ENCODE assay signal across 8 mouse cellular contexts in genomic region chr9:42943057-42943529, GRCm38 (mm10). TPM values are rescaled to one million over a fixed set of nuclear protein-coding genes. Genes with fewer than 3 reads are reported as not detected.
DNase-seq lines count a peak whose midpoint lies in the region; ATAC-seq lines count a peak whose summit lies in the region.

No protein-coding gene starts in this region.

- H3K4me2 ChIP-seq in heart, embryonic 15.5 days = peak overlapping the region; percentile 99
- peak overlapping the region; percentile 99 for H3K4me2 ChIP-seq in forebrain, embryonic 13.5 days
- H3K4me2 ChIP-seq in midbrain, embryonic 12.5 days (replicated peaks) = peak overlapping the region; percentile 95

- no peak overlapping the region for H3K9ac ChIP-seq in heart, embryonic 15.5 days
- H3K9ac ChIP-seq in forebrain, embryonic 13.5 days = peak overlapping the region; percentile 89
- peak overlapping the region; percentile 86 for H3K9ac ChIP-seq in midbrain, embryonic 12.5 days (replicated peaks)

- H3K36me3 ChIP-seq in heart, embryonic 15.5 days = no peaks in the 10 kb centered on the region
- no peaks in the 10 kb centered on the region for H3K36me3 ChIP-seq in forebrain, embryonic 13.5 days (ENCODE audit: poor library complexity, severe bottlenecking)
- H3K36me3 ChIP-seq in midbrain, embryonic 12.5 days = no peaks in the 10 kb centered on the region

- intact Hi-C loops in heart, postnatal 25 days (cut with DNase I) = loop anchor here (5.0 kb wide), 1 partner anchor 391 kb away; no protein-coding TSS in a partner anchor
- intact Hi-C loops in gastrocnemius, postnatal 36 days (cut with DNase I) = loop anchor here (5.0 kb wide), 1 partner anchor 391 kb away; no protein-coding TSS in a partner anchor

- H3K27me3 ChIP-seq in heart, embryonic 15.5 days = peaks cover 87% of the 10 kb centered on the region
- peaks cover 34% of the 10 kb centered on the region; the same call in 1 of the 2 replicates for H3K27me3 ChIP-seq in forebrain, embryonic 13.5 days
- peaks cover 44% of the 10 kb centered on the region for H3K27me3 ChIP-seq in midbrain, embryonic 12.5 days

- no peak overlapping the region for H3K27ac ChIP-seq in heart, embryonic 15.5 days
- no peak overlapping the region for H3K27ac ChIP-seq in forebrain, embryonic 13.5 days
- no peak overlapping the region for H3K27ac ChIP-seq in midbrain, embryonic 12.5 days (replicated peaks)

- no peak; the same call in 1 of the 2 replicates for ATAC-seq in heart, embryonic 15.5 days (replicated peaks; ENCODE audit: insufficient number of reproducible peaks, insufficient read depth, low FRiP score, low read depth)
- ATAC-seq in forebrain, embryonic 13.5 days = peak; percentile 33; the same call in 1 of the 2 replicates
- no peak for ATAC-seq in midbrain, embryonic 12.5 days (ENCODE audit: low FRiP score, low read depth)

- H3K4me1 ChIP-seq in heart, embryonic 15.5 days (replicated peaks) = peaks cover 12% of the 10 kb centered on the region
- peaks cover 17% of the 10 kb centered on the region for H3K4me1 ChIP-seq in forebrain, embryonic 13.5 days
- peaks cover 17% of the 10 kb centered on the region for H3K4me1 ChIP-seq in midbrain, embryonic 12.5 days

- no peak for DNase-seq in heart, postnatal 25 days (ENCODE audit: low spot score)
- DNase-seq in cerebellum, adult 18-20 months = peak; percentile 27 to 29
- DNase-seq in layer of hippocampus, postnatal 14 days (ENCODE audit: low spot score in 2 of 2) = peak; percentile 52 to 54
- no peak for DNase-seq in gastrocnemius, postnatal 36 days
- no peak for DNase-seq in spleen, postnatal 10 days (ENCODE audit: low spot score in 2 of 2)

- H3K9me3 ChIP-seq in heart, embryonic 15.5 days (replicated peaks) = no peaks in the 10 kb centered on the region
- H3K9me3 ChIP-seq in forebrain, embryonic 13.5 days (replicated peaks) = no peaks in the 10 kb centered on the region
- H3K9me3 ChIP-seq in midbrain, embryonic 12.5 days = no peaks in the 10 kb centered on the region

- WGBS in heart, embryonic 15.5 days = 5% methylated on average over 8 of the region's 9 CpGs
- 4% methylated on average over 9 of the region's 9 CpGs for WGBS in forebrain, embryonic 13.5 days
- WGBS in midbrain, embryonic 12.5 days = 0% methylated on average over 9 of the region's 9 CpGs

- peak overlapping the region; percentile 58 for H3K4me3 ChIP-seq in heart, embryonic 15.5 days
- H3K4me3 ChIP-seq in forebrain, embryonic 13.5 days = peak overlapping the region; percentile 74
- peak overlapping the region; percentile 81 for H3K4me3 ChIP-seq in midbrain, embryonic 12.5 days

RNA-seq across cellular contexts. Expression of gene Grik4, which starts 1.2 kb away (rescaled TPM):
- polyA plus RNA-seq in heart, embryonic 15.5 days (2015; fragmentation: Nextera tagmentation; extraction: Ambion mirVana) = 0.21 and 0.52 TPM in 2 replicates
- total RNA-seq in heart, postnatal 25 days (2021) = under 1 TPM; 0.03 to 0.08 TPM
- 2.4 and 2.6 TPM in 2 replicates for polyA plus RNA-seq in forebrain, embryonic 13.5 days (2015; fragmentation: Nextera tagmentation; extraction: Ambion mirVana)
- total RNA-seq in layer of hippocampus, postnatal 14 days (2021) = 10 to 100 TPM; 67.1 to 71.4 TPM
- 3.6 and 4.8 TPM in 2 replicates for polyA plus RNA-seq in midbrain, embryonic 12.5 days (2016; fragmentation: Nextera tagmentation; extraction: Ambion mirVana)
- under 1 TPM in 1 of 2 experiments, not detected in 1; 0.17 TPM for total RNA-seq in gastrocnemius, postnatal 36 days (2021)

Comparison
In these comparisons a context has a peak if more than half of its experiments do, and no peak if none do; other contexts are left out.
1. DNase-seq: peak in cerebellum, adult 18-20 months (2 of 2) and layer of hippocampus, postnatal 14 days (2 of 2); none in heart, postnatal 25 days (single experiment), gastrocnemius, postnatal 36 days (0 of 2) and spleen, postnatal 10 days (0 of 2).
2. RNA of gene Grik4, which starts 1.2 kb away (total RNA-seq): 67.1 to 71.4 TPM in layer of hippocampus, postnatal 14 days; 0.17 TPM in gastrocnemius, postnatal 36 days and 0.03 to 0.08 TPM in heart, postnatal 25 days; every median in the first group is over 10 times any median in the second.
3. Peak in every context shown above with its lines, with median percentiles within 50 percentile points of each other: H3K4me2 ChIP-seq and H3K4me3 ChIP-seq.